Mouse (Mus musculus): ENCODE measurements at regions not wholly inside any gene's neighbourhood (a gene's known extent, or its start where the extent isn't known, plus 50 kb on each side); places are given as distances from the start of the nearest gene placed in this dataset.

- H3K27me3 ChIP-seq = no peaks in the 10 kb centered on the region
- no peak overlapping the region for H3K4me3 ChIP-seq (replicated peaks)
- ATAC-seq (replicated peaks; ENCODE audit: low FRiP score) = no peak
- WGBS = 37% methylated on average over 8 of the region's 8 CpGs
- peak overlapping the region; percentile 85 for H3K27ac ChIP-seq
- H3K4me1 ChIP-seq = peaks cover 36% of the 10 kb centered on the region
- peak overlapping the region; percentile 24 for H3K4me2 ChIP-seq
- H3K9ac ChIP-seq = no peak overlapping the region
- H3K9me3 ChIP-seq (replicated peaks) = no peaks in the 10 kb centered on the region
- H3K36me3 ChIP-seq = no peaks in the 10 kb centered on the region
These were observed 243.8 kb upstream of the Tprg start for GRCm38 (mm10) chr16:25042669-25043440.

- H3K9ac ChIP-seq = no peak overlapping the region
- no peak overlapping the region for H3K27ac ChIP-seq
- H3K27me3 ChIP-seq = no peaks in the 10 kb centered on the region
- H3K4me2 ChIP-seq = no peak overlapping the region
- no peak overlapping the region for H3K4me3 ChIP-seq (replicated peaks)
- peaks cover 36% of the 10 kb centered on the region for H3K4me1 ChIP-seq
- WGBS = 60% methylated on average over 3 of the region's 3 CpGs
- H3K36me3 ChIP-seq = no peaks in the 10 kb centered on the region
- no peaks in the 10 kb centered on the region for H3K9me3 ChIP-seq (replicated peaks)
- ATAC-seq (replicated peaks; ENCODE audit: low FRiP score) = no peak
These were observed 242.0 kb upstream of the Tprg start for GRCm38 (mm10) chr16:25044637-25045036.

- no peak overlapping the region for H3K4me2 ChIP-seq
These were observed 238.9 kb upstream of the Tprg start for GRCm38 (mm10) chr16:25047726-25048125.

GRCm38 (mm10) chr16:25049928-25050510 is 236.6 kb upstream of the Tprg start:
- Histone ChIP-seq H3K9me3 (replicated peaks) (no peaks in the 10 kb centered on the region), H3K36me3 (no peaks in the 10 kb centered on the region), H3K27me3 (no peaks in the 10 kb centered on the region), H3K4me1 (no peaks in the 10 kb centered on the region), H3K27ac (no peak overlapping the region), H3K4me2 (no peak overlapping the region), H3K4me3 (replicated peaks) (no peak overlapping the region), H3K9ac (no peak overlapping the region)
- 49% methylated on average over 7 of the region's 7 CpGs for WGBS
- ATAC-seq (replicated peaks; ENCODE audit: low FRiP score) = no peak

More at GRCm38 (mm10) chr16:25047726-25048125, 238.9 kb upstream of the Tprg start:
- Histone ChIP-seq H3K27me3 (no peaks in the 10 kb centered on the region), H3K9me3 (replicated peaks) (no peaks in the 10 kb centered on the region), H3K4me1 (peaks cover 13% of the 10 kb centered on the region), H3K4me3 (replicated peaks) (no peak overlapping the region), H3K27ac (no peak overlapping the region), H3K9ac (no peak overlapping the region), H3K36me3 (no peaks in the 10 kb centered on the region)
- ATAC-seq (replicated peaks; ENCODE audit: low FRiP score) = no peak
- 86% methylated on average over 2 of the region's 2 CpGs for WGBS

- no peaks in the 10 kb centered on the region for H3K4me1 ChIP-seq
- H3K9me3 ChIP-seq (replicated peaks) = no peaks in the 10 kb centered on the region
- ATAC-seq (replicated peaks; ENCODE audit: low FRiP score) = no peak
- no peak overlapping the region for H3K9ac ChIP-seq
- no peaks in the 10 kb centered on the region for H3K27me3 ChIP-seq
- H3K4me3 ChIP-seq (replicated peaks) = no peak overlapping the region
- H3K4me2 ChIP-seq = no peak overlapping the region
- 88% methylated on average over 5 of the region's 5 CpGs for WGBS
- no peaks in the 10 kb centered on the region for H3K36me3 ChIP-seq
- no peak overlapping the region for H3K27ac ChIP-seq
These were observed 235.6 kb upstream of the Tprg start for GRCm38 (mm10) chr16:25051044-25051443.

- Histone ChIP-seq H3K27ac (no peak overlapping the region), H3K36me3 (no peaks in the 10 kb centered on the region), H3K27me3 (no peaks in the 10 kb centered on the region), H3K4me1 (no peaks in the 10 kb centered on the region), H3K4me2 (no peak overlapping the region), H3K9me3 (replicated peaks) (no peaks in the 10 kb centered on the region), H3K4me3 (replicated peaks) (no peak overlapping the region), H3K9ac (no peak overlapping the region)
- 81% methylated on average over 5 of the region's 5 CpGs for WGBS
- no peak for ATAC-seq (replicated peaks; ENCODE audit: low FRiP score)
These were observed 234.2 kb upstream of the Tprg start for GRCm38 (mm10) chr16:25052428-25052827.

GRCm38 (mm10) chr16:25052917-25053343 is 233.7 kb upstream of the Tprg start:
- 67% methylated on average over 5 of the region's 5 CpGs for WGBS
- Histone ChIP-seq H3K9me3 (replicated peaks) (no peaks in the 10 kb centered on the region), H3K4me2 (no peak overlapping the region), H3K4me1 (peaks cover 1% of the 10 kb centered on the region), H3K36me3 (no peaks in the 10 kb centered on the region), H3K9ac (no peak overlapping the region), H3K27ac (no peak overlapping the region), H3K27me3 (no peaks in the 10 kb centered on the region), H3K4me3 (replicated peaks) (no peak overlapping the region)
- no peak for ATAC-seq (replicated peaks; ENCODE audit: low FRiP score)

- WGBS = 87% methylated on average over 2 of the region's 2 CpGs
- Histone ChIP-seq H3K36me3 (no peaks in the 10 kb centered on the region), H3K27me3 (no peaks in the 10 kb centered on the region), H3K4me3 (replicated peaks) (no peak overlapping the region), H3K9me3 (replicated peaks) (no peaks in the 10 kb centered on the region), H3K9ac (no peak overlapping the region), H3K4me2 (no peak overlapping the region), H3K27ac (no peak overlapping the region), H3K4me1 (peaks cover 10% of the 10 kb centered on the region)
- no peak for ATAC-seq (replicated peaks; ENCODE audit: low FRiP score)
These were observed 232.3 kb upstream of the Tprg start for GRCm38 (mm10) chr16:25054304-25054703.

- peaks cover 17% of the 10 kb centered on the region for H3K4me1 ChIP-seq
- no peaks in the 10 kb centered on the region for H3K36me3 ChIP-seq
- no peak overlapping the region for H3K4me3 ChIP-seq (replicated peaks)
- H3K9ac ChIP-seq = no peak overlapping the region
- no peak overlapping the region for H3K27ac ChIP-seq
- WGBS = 75% methylated on average over 9 of the region's 9 CpGs
- no peak overlapping the region for H3K4me2 ChIP-seq
- no peaks in the 10 kb centered on the region for H3K27me3 ChIP-seq
- H3K9me3 ChIP-seq (replicated peaks) = no peaks in the 10 kb centered on the region
- no peak for ATAC-seq (replicated peaks; ENCODE audit: low FRiP score)
These were observed 231.2 kb upstream of the Tprg start for GRCm38 (mm10) chr16:25055376-25055775.

GRCm38 (mm10) chr16:25058051-25058747 is 228.4 kb upstream of the Tprg start:
- no peak for ATAC-seq (replicated peaks; ENCODE audit: low FRiP score)
- Histone ChIP-seq H3K27ac (peak overlapping the region; percentile 99), H3K9me3 (replicated peaks) (no peaks in the 10 kb centered on the region), H3K4me2 (peak overlapping the region; percentile 76), H3K27me3 (no peaks in the 10 kb centered on the region), H3K4me3 (replicated peaks) (peak overlapping the region; percentile 66), H3K9ac (peak overlapping the region; percentile 31; the same call in 1 of the 2 replicates), H3K36me3 (no peaks in the 10 kb centered on the region), H3K4me1 (peaks cover 19% of the 10 kb centered on the region)
- 34% methylated on average over 11 of the region's 11 CpGs for WGBS

GRCm38 (mm10) chr16:25058812-25059501 is 227.7 kb upstream of the Tprg start:
- Histone ChIP-seq H3K4me2 (peak overlapping the region; percentile 76), H3K4me1 (peaks cover 19% of the 10 kb centered on the region), H3K27ac (peak overlapping the region; percentile 99), H3K9me3 (replicated peaks) (no peaks in the 10 kb centered on the region), H3K27me3 (no peaks in the 10 kb centered on the region), H3K4me3 (replicated peaks) (peak overlapping the region; percentile 66), H3K9ac (peak overlapping the region; percentile 69), H3K36me3 (no peaks in the 10 kb centered on the region)
- peak; percentile 97 for ATAC-seq (replicated peaks; ENCODE audit: low FRiP score)
- WGBS = under 1% methylated on average over 36 of the region's 36 CpGs

Measured in kidney, embryonic 15.5 days (tissue).